23 mouse cellular contexts compared by ENCODE assay signal in the genomic region with DNA sequence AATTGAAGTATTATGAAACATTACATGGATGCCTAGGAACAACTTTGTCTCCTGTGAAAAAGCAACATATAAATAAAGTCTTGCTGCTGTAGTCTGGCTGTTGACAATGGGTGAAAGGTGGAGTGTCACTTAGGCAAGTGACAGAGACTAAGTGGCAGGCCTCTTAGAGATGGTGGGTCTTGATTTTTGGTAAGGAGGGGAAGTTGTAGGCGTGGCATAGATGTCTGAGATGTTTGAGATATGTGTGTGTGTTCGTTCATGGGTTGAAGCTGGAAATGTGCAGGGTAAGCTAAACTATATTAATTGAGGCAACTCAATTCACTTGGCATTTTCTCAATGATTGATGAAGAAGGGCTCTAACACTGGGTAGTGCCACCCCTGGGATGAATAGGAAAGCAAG.
DNase-seq lines count a peak whose midpoint lies in the region; ATAC-seq lines count a peak whose summit lies in the region.
"Had no signal": no experiment of that assay in that cellular context is flagged by ENCODE, and none has a peak within 500 bp of the region (broad histone marks: within the 10 kb centered on the region; RNA-seq: fewer than 3 reads in every experiment).

No protein-coding gene starts in this region.

- peak; percentile 47 for DNase-seq in thymus, postnatal 0 days (ENCODE audit: low spot score)
- no peak for DNase-seq in thymus, postnatal 10 days (ENCODE audit: low spot score in 2 of 2)
- peak; percentile 54 for DNase-seq in CD4-positive, CD25-positive, alpha-beta regulatory T cell, adult 2 months (ENCODE audit: low read depth, low spot score)
- peak; percentile 39 for DNase-seq in naive thymus-derived CD4-positive, alpha-beta T cell, adult 2 months (ENCODE audit: low read depth)
- DNase-seq in gastrocnemius, postnatal 4 days (ENCODE audit: low spot score in 2 of 2) = no peak
- DNase-seq in left cerebral cortex, adult 8-10 months (ENCODE audit: low spot score in 2 of 2) = no peak
- DNase-seq: adrenal gland, adult 2 months; adrenal gland, postnatal 14 days; B cell, adult 2 months; cerebellum, adult 11 months; cerebellum, adult 2 months; cerebellum, adult 9-11 months; cerebellum, postnatal 25 days; embryo, embryonic 11 days; gastrocnemius, postnatal 10 days; heart, adult 18-20 months; heart, postnatal 10 days; heart, postnatal 36 days had no signal

- ATAC-seq in common myeloid progenitor, adult 5-6 weeks (replicated peaks; ENCODE audit: low read depth, poor library complexity, severe bottlenecking) = 0 out of 2 replicates have a peak, but pooled peaks have one; percentile 18
- ATAC-seq: forebrain, embryonic 13.5 days; forebrain, embryonic 16.5 days; hindbrain, embryonic 16.5 days; Patski had no signal

Comparison
In these comparisons a context has a peak if more than half of its experiments do, and no peak if none do; other contexts are left out.
1. DNase-seq: peak in thymus, postnatal 0 days (single experiment), CD4-positive, CD25-positive, alpha-beta regulatory T cell, adult 2 months (single experiment) and naive thymus-derived CD4-positive, alpha-beta T cell, adult 2 months (single experiment); none in thymus, postnatal 10 days (0 of 2), gastrocnemius, postnatal 4 days (0 of 2) and left cerebral cortex, adult 8-10 months (0 of 2).